Mouse (Mus musculus) spleen, postnatal 4 days (tissue): Measurements from ENCODE around the gene Sart1.
"Not testable (repeated sequence)": the region's sequence is repeated elsewhere in the genome, so short reads cannot be mapped to it uniquely, and the experiment has no call there.

ENCODE experiments used
- DNase-seq, 2 experiments: peaks; one replicate each; pipeline ENCODE4 v3.0.0; 2022; ENCODE audit warnings: low spot score in 2 of 2

Sart1 gene

GRCm38 (mm10) chr19:5414534-5414957 is 26.0 kb upstream of the Sart1 start:
- no peak for DNase-seq

GRCm38 (mm10) chr19:5413840-5414239 is 25.3 kb upstream of the Sart1 start:
- DNase-seq = no peak

DNA sequence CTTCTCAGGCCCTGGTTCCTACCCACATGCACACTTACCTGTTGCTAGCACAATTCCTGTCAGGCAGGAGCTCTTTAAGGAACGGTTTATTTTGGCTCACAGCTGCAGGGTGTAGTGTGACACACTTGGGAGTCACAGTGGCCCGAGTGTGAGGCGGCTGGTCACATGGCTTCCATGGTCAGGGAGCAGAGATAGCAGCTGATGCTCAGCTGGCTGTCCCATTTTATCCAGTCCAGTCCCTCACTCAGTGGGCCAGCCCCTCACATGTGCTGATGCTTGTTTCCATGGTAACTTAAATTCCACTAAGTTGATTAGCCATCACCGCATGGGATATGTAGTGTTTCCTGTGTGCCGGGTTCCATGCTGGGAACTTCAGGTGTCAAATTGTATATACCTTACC is 23.5 kb upstream of the Sart1 start:
- no peak for DNase-seq

DNA sequence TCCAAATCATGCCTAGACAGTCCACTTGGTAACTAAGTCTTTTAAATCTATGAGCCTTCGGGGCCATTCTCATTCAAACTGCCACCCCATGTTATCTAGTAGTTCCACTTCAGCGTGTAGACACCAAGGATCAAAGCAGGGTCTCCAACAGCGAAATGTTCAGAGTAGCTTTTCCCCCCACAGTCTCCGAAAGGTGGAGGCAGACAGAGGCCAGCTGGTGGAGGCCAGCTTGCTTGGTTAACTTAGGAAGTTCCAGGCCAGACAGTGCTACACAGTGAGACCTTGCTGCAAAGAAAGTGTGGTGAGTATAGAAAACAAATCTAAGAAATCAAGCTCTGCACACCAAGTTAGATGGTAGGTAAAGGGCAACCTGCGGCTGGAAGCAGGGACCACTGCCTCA is 22.1 kb upstream of the Sart1 start:
- DNase-seq = no peak

DNA sequence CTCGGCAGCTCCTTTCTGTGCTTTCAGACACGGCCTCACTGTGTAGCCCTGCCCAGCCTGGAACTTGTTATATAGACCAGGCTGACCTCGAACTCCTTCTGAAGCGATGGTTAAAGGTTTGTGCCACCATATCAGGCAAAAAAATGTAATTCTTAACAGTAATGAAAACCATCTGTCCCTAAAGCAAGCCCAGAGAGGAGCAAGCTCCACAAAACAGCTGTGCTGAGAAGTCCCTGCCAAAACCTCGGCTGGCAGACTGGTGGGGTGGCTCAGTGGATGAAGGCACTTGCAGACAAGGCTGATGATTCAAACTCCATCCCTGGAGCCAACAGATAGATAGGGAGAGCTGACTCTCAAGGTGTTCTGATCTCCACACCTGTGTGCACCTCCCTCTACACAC is 20.6 kb upstream of the Sart1 start:
- DNase-seq = no peak

DNA sequence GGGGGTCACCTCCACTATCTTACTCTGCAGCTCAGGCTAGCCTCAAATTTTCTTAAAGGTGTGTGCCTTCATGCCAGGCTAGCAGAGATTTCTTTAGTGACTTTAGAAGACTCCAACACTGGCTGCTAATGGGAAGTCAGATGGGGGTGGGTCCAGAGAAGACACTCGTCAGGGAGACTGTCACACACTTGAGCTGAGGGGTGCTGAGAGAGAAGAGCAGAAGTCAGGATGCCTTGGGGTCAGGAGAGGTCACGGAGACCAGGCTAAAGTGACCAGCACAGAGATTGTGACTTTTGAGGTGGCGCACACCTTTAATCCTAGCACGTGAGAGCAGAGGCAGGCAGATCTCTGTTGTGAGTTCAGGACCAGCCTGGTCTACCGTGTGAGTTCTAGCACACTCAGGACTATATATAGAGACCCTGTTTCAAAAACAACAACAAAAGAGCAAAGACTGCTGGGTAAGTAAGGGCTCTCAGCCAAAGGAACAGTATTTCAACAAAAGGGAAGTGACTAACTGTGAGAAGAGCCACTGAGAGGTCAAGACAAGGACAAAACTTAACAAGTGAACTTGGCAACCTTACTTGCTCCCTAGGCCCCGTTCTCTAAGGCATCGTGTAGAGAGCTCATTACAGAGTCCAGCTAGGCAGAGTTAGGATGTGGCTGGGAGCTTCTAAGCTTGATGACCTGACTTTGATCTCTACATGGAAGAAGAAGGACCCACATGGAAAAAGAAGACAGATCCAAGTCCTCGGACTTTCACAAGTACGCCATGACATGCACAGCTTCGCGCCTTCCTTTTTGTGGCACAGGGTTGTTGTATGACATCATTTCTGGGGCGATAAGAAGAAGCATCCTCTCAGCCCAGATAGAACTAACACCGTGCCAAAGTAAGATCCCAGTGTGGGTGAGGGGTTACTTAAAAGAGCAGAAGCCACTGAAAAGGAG is 19.8 kb upstream of the Sart1 start:
- no peak for DNase-seq

GRCm38 (mm10) chr19:5407133-5407532 is 18.6 kb upstream of the Sart1 start:
- DNase-seq = peak; percentile 75 to 85

DNA sequence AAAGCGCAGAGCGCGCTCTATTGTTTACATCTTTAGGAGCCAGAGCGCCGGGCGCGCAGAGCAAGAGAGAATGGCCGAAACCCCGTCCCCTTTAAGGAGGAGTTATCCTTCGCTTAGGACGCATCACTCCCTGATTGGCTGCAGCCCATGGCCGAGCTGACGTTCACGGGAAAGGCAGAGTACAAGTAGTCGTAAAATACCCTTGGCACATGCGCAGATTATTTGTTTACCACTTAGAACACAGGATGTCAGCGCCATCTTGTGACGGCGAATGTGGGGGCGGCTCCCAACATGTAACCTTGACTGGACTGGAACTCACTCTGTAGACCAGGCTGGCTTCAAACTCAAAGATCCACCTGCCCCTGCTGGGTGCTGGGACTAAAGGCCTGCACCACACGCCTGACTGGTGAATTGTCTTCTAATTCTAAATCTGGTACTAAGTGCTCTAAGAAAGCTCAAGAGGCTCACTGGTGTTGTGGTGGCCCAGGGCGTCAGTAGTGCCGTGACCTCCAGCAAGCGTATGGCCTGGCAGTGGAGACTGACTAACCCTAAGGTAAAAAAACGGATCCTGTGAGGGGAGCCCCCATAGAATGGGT is 18.1 kb upstream of the Sart1 start:
- peak in 1 of 2 experiments; percentile 46 for DNase-seq

DNA sequence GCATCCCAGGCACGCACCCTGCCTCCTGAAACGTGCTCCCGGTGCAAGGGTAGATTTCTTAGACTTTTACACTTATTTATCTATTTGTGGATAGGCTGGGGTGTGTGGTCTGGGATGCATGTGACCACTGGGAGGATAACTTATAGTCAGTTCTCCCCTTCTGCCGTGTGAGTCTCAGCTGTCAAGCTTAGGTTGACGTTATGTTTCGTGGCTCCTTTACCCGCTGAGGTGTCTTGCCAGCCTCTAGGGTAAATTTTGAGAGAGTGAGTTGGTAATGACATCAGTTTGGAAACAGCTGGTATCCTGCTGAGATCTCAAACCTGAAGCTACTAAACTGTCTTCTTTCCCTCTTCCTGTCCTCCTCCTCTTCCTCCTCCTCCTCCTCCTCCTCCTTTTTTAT is 17.4 kb upstream of the Sart1 start:
- DNase-seq = no peak

DNA sequence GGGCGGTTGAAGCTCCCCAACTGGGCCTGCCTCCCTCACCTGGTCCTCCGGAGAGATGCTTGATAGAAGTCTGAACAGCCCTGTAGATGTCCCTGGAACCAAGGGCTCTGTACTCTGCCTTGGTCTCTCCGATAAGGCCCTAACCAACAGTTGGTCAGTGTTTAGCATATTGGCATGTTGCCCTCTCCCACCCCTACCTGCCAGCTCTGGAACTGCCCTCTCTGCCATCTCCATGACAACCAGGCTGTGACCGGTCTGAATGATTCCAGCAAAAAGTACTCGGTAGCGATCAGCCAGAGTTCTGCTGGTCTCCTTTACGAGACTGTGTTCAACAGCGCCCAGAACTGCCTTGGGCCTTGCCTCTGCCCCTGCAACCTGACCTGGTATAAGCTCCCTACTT is 13.8 kb upstream of the Sart1 start, which contains the start of gene Tsga10ip:
Gene Tsga10ip, minus strand, starts transcription at position 234 of the 400 bp plus-strand sequence.
- DNase-seq = no peak

- DNase-seq = not testable (repeated sequence)
Observed at GRCm38 (mm10) chr19:5401073-5401472, 12.6 kb upstream of the Sart1 start.

GRCm38 (mm10) chr19:5395371-5395770 is 6.9 kb upstream of the Sart1 start:
- DNase-seq = no peak

DNA sequence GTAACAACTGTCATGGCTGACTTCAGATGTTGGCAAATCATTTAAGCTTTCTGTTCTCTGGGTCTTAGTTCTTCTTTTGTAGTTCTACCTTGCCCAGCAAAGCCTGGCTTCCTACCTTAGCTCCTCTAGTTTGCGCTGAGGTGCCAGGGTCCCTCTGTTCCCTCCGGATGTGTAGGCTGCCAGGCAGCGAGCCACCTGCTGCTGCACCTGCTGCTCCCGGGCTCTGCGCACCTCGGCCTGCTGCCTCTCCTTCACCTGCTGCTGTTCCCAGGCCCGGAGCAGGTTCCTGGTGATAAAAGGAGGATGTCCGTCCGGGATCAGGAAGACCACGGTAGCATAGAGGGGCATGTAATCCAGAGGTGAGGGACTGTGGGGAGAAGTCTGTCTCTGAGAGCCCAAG is 5.7 kb upstream of the Sart1 start:
- DNase-seq = no peak

DNA sequence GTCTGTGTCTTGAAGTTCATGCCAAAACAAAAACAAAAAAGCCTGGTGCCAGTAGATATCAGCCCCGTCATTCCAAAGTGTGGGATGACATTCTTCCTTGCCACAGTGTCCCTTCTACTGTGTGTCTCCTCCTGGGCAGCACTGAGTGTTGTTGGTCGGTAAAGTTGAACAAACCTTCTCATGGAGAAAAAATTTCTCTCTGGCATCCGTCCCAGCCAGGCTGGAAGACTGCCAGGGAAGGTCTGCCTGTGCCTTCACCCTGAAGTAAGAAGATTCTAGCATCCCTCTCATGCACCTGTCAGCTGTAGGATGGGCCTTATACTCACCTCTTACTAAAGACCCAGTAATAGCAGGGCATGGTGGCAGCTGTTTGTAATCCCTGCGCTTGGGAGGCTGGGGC is 4.4 kb upstream of the Sart1 start:
- no peak for DNase-seq

DNA sequence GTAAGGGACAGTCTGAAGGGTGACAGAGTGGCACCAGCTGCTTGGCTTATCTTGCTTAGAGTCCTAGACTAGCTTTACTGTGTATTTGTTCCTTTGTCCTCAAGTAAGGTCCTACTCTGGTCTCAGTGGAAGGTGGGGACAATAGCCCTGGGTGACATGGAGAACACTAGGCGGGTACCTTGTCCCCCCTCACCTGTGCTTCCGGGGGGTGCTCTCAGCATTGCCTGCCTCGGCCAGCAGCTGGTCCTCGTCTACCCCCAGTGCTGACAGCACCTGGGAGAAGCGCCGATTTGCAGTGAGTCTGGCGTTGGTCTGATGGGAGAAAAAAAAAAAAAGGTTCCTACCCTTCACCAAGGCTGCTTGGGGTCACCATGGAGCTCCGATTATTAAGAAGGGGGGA is 1.9 kb upstream of the Sart1 start:
- no peak for DNase-seq

DNA sequence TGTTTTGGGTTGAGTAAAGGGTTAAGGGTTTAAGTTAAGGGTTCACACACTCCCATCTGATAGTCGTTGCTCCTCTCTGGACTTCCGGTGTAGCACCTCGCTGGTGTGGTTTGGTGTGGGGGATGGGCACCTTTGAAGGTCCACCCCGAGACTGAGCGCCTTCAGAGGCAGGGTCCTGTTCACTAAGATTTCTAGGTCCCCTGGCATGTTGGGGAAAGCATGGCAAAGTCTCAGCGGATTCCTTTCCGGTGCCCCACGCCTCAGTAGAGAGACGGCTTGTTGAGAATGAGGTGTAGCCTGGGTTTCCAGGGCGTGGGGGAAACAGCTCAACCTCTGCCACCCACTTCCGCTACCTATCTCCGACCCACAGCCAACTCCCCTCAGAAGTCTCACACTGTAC is 1.1 kb upstream of the Sart1 start:
- peak; percentile 54 to 83 for DNase-seq

DNA sequence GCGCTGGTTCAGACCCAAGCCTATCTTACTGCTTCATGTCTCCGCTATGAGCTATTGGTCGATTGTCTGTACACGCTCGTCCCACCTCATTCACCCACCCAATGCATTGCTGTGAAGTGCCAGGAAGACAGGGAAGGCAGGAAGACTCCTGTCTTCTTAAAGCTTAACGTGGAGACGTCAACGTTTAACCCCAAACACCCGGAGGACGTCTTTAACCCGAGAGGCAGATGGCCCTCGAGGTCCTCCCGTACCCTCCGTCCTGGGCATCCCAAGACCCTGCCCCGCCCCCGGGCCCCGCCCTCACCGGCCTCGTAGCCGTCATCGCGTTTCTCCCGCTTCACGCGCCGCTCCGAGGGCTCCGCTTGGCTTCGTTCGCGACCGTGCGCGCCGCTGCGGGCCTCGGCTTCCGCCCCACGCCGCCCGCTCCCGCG is 477 bp downstream of the Sart1 start:
- peak in 1 of 2 experiments; percentile 42 for DNase-seq

DNA sequence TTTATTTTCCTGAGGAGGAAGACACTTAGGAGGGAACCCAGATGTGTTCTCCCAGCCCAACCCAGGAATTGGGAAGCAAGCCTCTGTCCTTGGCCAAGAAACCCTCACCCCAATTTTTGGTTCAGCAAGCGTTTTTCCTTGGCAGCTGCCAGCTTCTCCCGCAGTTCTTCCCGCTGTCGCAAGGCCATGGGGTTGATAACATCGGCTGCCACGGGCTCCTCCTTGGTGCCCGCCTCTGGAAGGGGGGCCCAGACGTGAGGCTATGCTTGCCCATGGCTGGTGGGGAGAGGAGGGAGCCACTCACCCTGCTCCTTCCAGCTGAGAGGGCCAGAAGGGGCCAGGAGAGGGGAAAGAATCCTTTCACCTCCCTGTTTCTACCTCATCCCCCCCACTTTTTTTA is 3.8 kb downstream of the Sart1 start:
- no peak for DNase-seq

DNA sequence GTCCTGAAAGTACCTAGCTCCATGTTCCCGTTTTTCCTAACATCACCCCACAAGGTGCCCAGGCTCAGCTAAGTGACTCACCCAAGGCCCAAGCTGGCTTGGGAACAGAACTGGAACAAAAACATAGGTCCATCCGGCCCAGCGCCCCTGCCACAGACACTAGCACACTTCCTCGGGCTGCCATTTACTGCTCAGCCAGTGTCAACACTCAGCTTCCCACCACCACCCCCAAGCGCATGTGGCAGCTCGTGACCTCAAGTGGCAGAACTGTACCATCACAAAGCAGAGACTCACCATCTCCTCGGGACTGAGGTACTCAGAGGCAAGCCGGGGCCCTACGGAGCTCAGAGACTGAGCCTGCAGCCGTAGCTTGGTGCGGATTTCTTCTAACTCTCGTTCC is 5.2 kb downstream of the Sart1 start:
- no peak for DNase-seq

GRCm38 (mm10) chr19:5377446-5377845 is 11.1 kb downstream of the Sart1 start:
- no peak for DNase-seq

GRCm38 (mm10) chr19:5374748-5375147 is 13.8 kb downstream of the Sart1 start:
- DNase-seq = no peak

DNA sequence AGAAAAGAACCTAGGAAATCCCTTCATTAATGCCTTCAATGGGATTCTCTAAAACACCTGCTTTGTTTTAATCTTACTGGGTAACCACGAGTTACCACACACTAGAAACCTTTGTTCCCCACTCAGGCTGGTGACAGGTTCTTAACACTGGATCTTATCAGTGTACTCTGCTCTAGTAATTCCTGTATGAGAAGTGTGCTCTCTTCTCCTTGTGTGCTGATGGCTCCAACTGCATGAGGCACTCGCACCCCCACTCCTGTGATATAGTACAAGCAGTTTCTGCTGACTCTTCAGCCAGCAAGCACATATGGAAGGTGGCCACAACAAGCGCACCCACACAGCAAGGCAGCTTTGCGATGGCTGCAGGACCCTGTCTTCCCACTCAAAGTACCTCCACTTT is 14.3 kb downstream of the Sart1 start:
- no peak for DNase-seq

GRCm38 (mm10) chr19:5372724-5373123 is 15.8 kb downstream of the Sart1 start:
- DNase-seq = no peak
